14 mouse cellular contexts compared by ENCODE assay signal in the genomic region with DNA sequence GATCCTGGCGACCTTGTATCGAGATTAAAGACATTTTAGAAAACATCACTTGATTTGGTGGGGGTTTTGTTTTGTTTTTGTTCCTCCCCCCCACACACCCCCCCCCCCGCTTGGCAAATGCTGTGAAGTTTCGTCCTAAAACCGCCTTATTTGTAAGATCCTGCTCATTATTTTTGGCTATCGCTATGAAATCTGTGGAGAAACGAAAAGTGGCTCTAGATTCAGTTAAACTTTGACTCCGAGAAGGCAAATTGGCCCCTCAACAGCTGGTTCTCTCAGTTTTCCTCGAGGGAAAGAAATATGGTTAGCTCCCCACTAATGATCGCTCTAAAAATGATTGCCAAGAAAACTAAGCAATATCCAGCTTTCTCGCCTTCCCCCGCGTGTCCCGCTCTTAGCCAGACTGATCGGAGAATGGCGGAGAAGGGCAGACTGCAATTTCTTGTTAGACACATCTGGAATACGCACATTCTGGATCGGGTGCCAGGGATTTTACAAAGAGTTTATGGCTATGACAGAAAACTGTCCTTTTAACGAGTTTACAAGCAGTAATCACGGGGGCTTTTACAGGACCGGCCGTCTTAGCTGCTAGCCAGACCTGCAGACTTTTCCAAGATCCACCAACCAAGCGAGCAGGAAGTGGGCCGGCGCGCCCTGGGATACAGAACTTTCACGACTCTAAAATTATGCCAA. TPM values are rescaled to one million over a fixed set of nuclear protein-coding genes. Genes with fewer than 3 reads are reported as not detected.
A peak's percentile ranks its signal among the peaks of the same experiment; 100 is the strongest.
DNase-seq lines count a peak whose midpoint lies in the region; ATAC-seq and TF ChIP-seq lines count a peak whose summit lies in the region.
"Had no signal": no experiment of that assay in that cellular context is flagged by ENCODE, and none has a peak within 500 bp of the region (broad histone marks: within the 10 kb centered on the region; RNA-seq: fewer than 3 reads in every experiment).

No protein-coding gene starts in this region.

- peaks cover 5% of the 10 kb centered on the region; the same call in 1 of the 2 replicates for H3K4me1 ChIP-seq in midbrain, embryonic 11.5 days (ENCODE audit: control insufficient read depth, insufficient read depth, low read length)
- H3K4me1 ChIP-seq in midbrain, embryonic 15.5 days, result peaks cover 12% of the 10 kb centered on the region; the same call in 1 of the 2 replicates
- 0 out of 2 replicates have a peak, but pooled peaks cover 7% of the 10 kb centered on the region for H3K4me1 ChIP-seq in embryonic fibroblast, embryonic 13.5 days (ENCODE audit: control insufficient read depth, insufficient read depth, low read length)

- no peak for ATAC-seq in midbrain, embryonic 11.5 days (ENCODE audit: low FRiP score)
- no peak for ATAC-seq in midbrain, embryonic 15.5 days (replicated peaks)
- ATAC-seq: activated CD4-positive, CD25-positive, alpha-beta regulatory T cell, adult 4 months; intestine, postnatal 0 days; midbrain, embryonic 13.5 days had no signal

- H3K9ac ChIP-seq in midbrain, embryonic 11.5 days (ENCODE audit: low read length), result no peak overlapping the region
- H3K9ac ChIP-seq in midbrain, embryonic 15.5 days, result no peak overlapping the region
- H3K9ac ChIP-seq: midbrain, embryonic 13.5 days had no signal

- H3K4me2 ChIP-seq in midbrain, embryonic 11.5 days, result no peak overlapping the region
- H3K4me2 ChIP-seq in midbrain, embryonic 15.5 days, result no peak overlapping the region
- H3K4me2 ChIP-seq: midbrain, embryonic 13.5 days had no signal

- under 1% methylated on average over 27 of the region's 27 CpGs for WGBS in midbrain, embryonic 11.5 days
- 1% methylated on average over 27 of the region's 27 CpGs for WGBS in midbrain, embryonic 15.5 days

- H3K9me3 ChIP-seq in midbrain, embryonic 11.5 days (ENCODE audit: control insufficient read depth, low read length), result no peaks in the 10 kb centered on the region
- no peaks in the 10 kb centered on the region for H3K9me3 ChIP-seq in midbrain, embryonic 15.5 days
- H3K9me3 ChIP-seq: midbrain, embryonic 13.5 days had no signal

- no peaks in the 10 kb centered on the region for H3K36me3 ChIP-seq in midbrain, embryonic 11.5 days (ENCODE audit: control insufficient read depth, insufficient read depth, low read length)
- no peaks in the 10 kb centered on the region for H3K36me3 ChIP-seq in midbrain, embryonic 15.5 days (replicated peaks)
- H3K36me3 ChIP-seq: midbrain, embryonic 13.5 days had no signal

- intact Hi-C loops in gastrocnemius, postnatal 14 days (cut with DNase I; ENCODE audit: low total_unique reads), result no loop called here

- peaks cover 90% of the 10 kb centered on the region for H3K27me3 ChIP-seq in midbrain, embryonic 11.5 days (ENCODE audit: control insufficient read depth, insufficient read depth, low read length)
- peaks cover 87% of the 10 kb centered on the region for H3K27me3 ChIP-seq in midbrain, embryonic 15.5 days (replicated peaks)
- H3K27me3 ChIP-seq: CH12.LX had no signal

- peak; percentile 32 for DNase-seq in gastrocnemius, postnatal 14 days
- DNase-seq in gastrocnemius, adult 18-20 months (ENCODE audit: low spot score), result no peak
- peak; percentile 96 for DNase-seq in midbrain, embryonic 11.5 days (ENCODE audit: low spot score, missing footprints)
- peak; percentile 46 for DNase-seq in retina, postnatal 1 day
- no peak for DNase-seq in adipocyte (ENCODE audit: low spot score)
- DNase-seq in urinary bladder, postnatal 10 days (ENCODE audit: low spot score), result no peak
- DNase-seq: layer of hippocampus, postnatal 36 days; lung, adult 2 months had no signal

- no peak overlapping the region for H3K27ac ChIP-seq in midbrain, embryonic 11.5 days (ENCODE audit: low read depth, low read length)
- no peak overlapping the region for H3K27ac ChIP-seq in midbrain, embryonic 15.5 days
- H3K27ac ChIP-seq in embryonic fibroblast, embryonic 13.5 days (ENCODE audit: insufficient read depth, low read length), result peak overlapping the region; percentile 22; the same call in 1 of the 2 replicates
- H3K27ac ChIP-seq: midbrain, embryonic 13.5 days had no signal

- H3K4me3 ChIP-seq in midbrain, embryonic 11.5 days (ENCODE audit: low read depth, low read length), result no peak overlapping the region
- H3K4me3 ChIP-seq in midbrain, embryonic 15.5 days, result no peak overlapping the region
- peak overlapping the region; percentile 49 for H3K4me3 ChIP-seq in embryonic fibroblast, embryonic 13.5 days (ENCODE audit: insufficient read depth, low read length)
- H3K4me3 ChIP-seq: midbrain, embryonic 13.5 days had no signal

- no peak for TF ChIP-seq POLR2A in embryonic fibroblast, embryonic 13.5 days (IDR thresholded peaks at IDR 0.05; ENCODE audit: low read depth, low read length)

- TF ChIP-seq CTCF in embryonic fibroblast, embryonic 13.5 days (IDR thresholded peaks at IDR 0.05; ENCODE audit: borderline replicate concordance, insufficient read depth, low read length), result no peak

RNA-seq across cellular contexts. Expression of a gene that starts 13.0 kb away (rescaled TPM):
- 10 to 100 TPM; 43.5 to 46.4 TPM for total RNA-seq in gastrocnemius, postnatal 14 days (2021)
- 10 to 100 TPM; 68.5 to 72.6 TPM for total RNA-seq in gastrocnemius, adult 18-20 months (2021)
- polyA plus RNA-seq in midbrain, embryonic 11.5 days (2014; fragmentation: Nextera tagmentation; extraction: Ambion mirVana), result 10.4 and 12.1 TPM in 2 replicates
- 0.82 and 1.3 TPM in 2 replicates for polyA plus RNA-seq in midbrain, embryonic 15.5 days (2015; fragmentation: Nextera tagmentation; extraction: Ambion mirVana)
- polyA plus RNA-seq in embryonic fibroblast, embryonic 13.5 days (2011; ENCODE audit: insufficient read length, low read depth, missing spikeins), result 17.4 and 31.3 TPM in 2 replicates
- polyA plus RNA-seq: activated CD4-positive, CD25-positive, alpha-beta regulatory T cell, adult 4 months; intestine, postnatal 0 days had no signal

Comparison
In these comparisons a context has a peak if more than half of its experiments do, and no peak if none do; other contexts are left out.
1. DNase-seq: peak in gastrocnemius, postnatal 14 days (single experiment), midbrain, embryonic 11.5 days (single experiment) and retina, postnatal 1 day (single experiment); none in gastrocnemius, adult 18-20 months (single experiment), adipocyte (single experiment) and urinary bladder, postnatal 10 days (single experiment).